Mouse (Mus musculus) forebrain, embryonic 15.5 days (tissue): Measurements from ENCODE around the gene Vmn1r169. TPM values are rescaled to one million over a fixed set of nuclear protein-coding genes. Genes with fewer than 3 reads are reported as not detected.
"Not testable (repeated sequence)": the region's sequence is repeated elsewhere in the genome, so short reads cannot be mapped to it uniquely, and the experiment has no call there.

Experiments used
- ATAC-seq: fragments of 200-750 bp; cut with Nextera tagmentation; replicated peaks from 2 replicates; pipeline ENCODE4 v1.8.0; 2017; ENCODE audit warnings: mild to moderate bottlenecking, moderate TSS enrichment, moderate library complexity
- H3K27ac ChIP-seq: fragments of 300-500 bp; sonication (generic); replicated peaks from 2 replicates; pipeline ENCODE4 v1.5.1; 2015; ENCODE audit warnings: mild to moderate bottlenecking, inconsistent platforms
- H3K27me3 ChIP-seq: fragments of 300-500 bp; sonication (generic); 2 replicates; pipeline ENCODE4 v1.6.1; 2015; ENCODE audit warnings: inconsistent platforms
- H3K36me3 ChIP-seq: fragments of 300-500 bp; sonication (generic); 2 replicates; pipeline ENCODE4 v1.6.1; 2015; ENCODE audit warnings: mild to moderate bottlenecking, inconsistent platforms
- H3K4me1 ChIP-seq: fragments of 300-500 bp; sonication (generic); 2 replicates; pipeline ENCODE4 v1.6.1; 2015; ENCODE audit warnings: inconsistent platforms
- H3K4me2 ChIP-seq: fragments of 300-500 bp; sonication (generic); replicated peaks from 2 replicates; pipeline ENCODE4 v1.6.1; 2015; ENCODE audit warnings: mild to moderate bottlenecking, inconsistent platforms
- H3K4me3 ChIP-seq: fragments of 300-500 bp; sonication (generic); 2 replicates; pipeline ENCODE4 v1.5.1; 2015; ENCODE audit warnings: mild to moderate bottlenecking, inconsistent platforms
- H3K9ac ChIP-seq: fragments of 300-500 bp; sonication (generic); replicated peaks from 2 replicates; pipeline ENCODE4 v1.6.1; 2015; ENCODE audit warnings: mild to moderate bottlenecking, inconsistent platforms
- H3K9me3 ChIP-seq: fragments of 300-500 bp; sonication (generic); 2 replicates; pipeline ENCODE4 v1.6.1; 2016; ENCODE audit warnings: inconsistent platforms
- WGBS: fragments of 180-500 bp; shearing (Covaris S2); methylation state at CpG from one replicate; pipeline ENCODE4 v1.1.7; 2015; ENCODE audit warnings: mixed read lengths; 5-methylcytosine and 5-hydroxymethylcytosine counted together
- polyA plus RNA-seq: library from polyadenylated mRNA; unstranded; fragments of >200 nt; fragmentation: Nextera tagmentation; extraction: Ambion mirVana; gene quantifications from 2 replicates; pipeline ENCODE4 v1.2.1, GENCODE M21; 2015

The Vmn1r169 gene
- polyA plus RNA-seq, result not detected in 2 replicates

GRCm38 (mm10) chr7:23575226-23575625 lies at the start of gene Vmn1r169:
TSS of gene Vmn1r169 (plus strand) at chr7:23575526.
- H3K4me2 ChIP-seq, H3K4me1 ChIP-seq, H3K4me3 ChIP-seq, H3K9ac ChIP-seq, H3K9me3 ChIP-seq, ATAC-seq, H3K36me3 ChIP-seq, H3K27ac ChIP-seq, H3K27me3 ChIP-seq: not testable (repeated sequence)
- 77% methylated on average over 1 of the region's 2 CpGs for WGBS

- H3K9me3 ChIP-seq, ATAC-seq, H3K36me3 ChIP-seq, H3K4me3 ChIP-seq, H3K27ac ChIP-seq, H3K9ac ChIP-seq, H3K27me3 ChIP-seq, H3K4me2 ChIP-seq, H3K4me1 ChIP-seq: not testable (repeated sequence)
- WGBS, result no CpG with 5 or more reads among the region's 1 CpGs
Measured at GRCm38 (mm10) chr7:23539432-23539831, 35.9 kb upstream of the Vmn1r169 start, which contains the start of gene Vmn1r168. TSS of gene Vmn1r168 (plus strand) at chr7:23539732.

- not testable (repeated sequence) for H3K4me3 ChIP-seq, H3K27ac ChIP-seq, H3K9me3 ChIP-seq, H3K4me2 ChIP-seq, H3K4me1 ChIP-seq, H3K27me3 ChIP-seq, ATAC-seq, H3K9ac ChIP-seq, H3K36me3 ChIP-seq
- WGBS, result 34% methylated on average over 1 of the region's 1 CpGs
Measured at GRCm38 (mm10) chr7:23605875-23606274, 30.5 kb downstream of the Vmn1r169 start, which contains the start of gene Vmn1r170. TSS of gene Vmn1r170 (plus strand) at chr7:23606175.

Other genes with a start within 250 kb of the Vmn1r169 start
- gene Nlrp5, start 189.6 kb upstream of the Vmn1r169 start, polyA plus RNA-seq, result not detected in 2 replicates
- not detected in 2 replicates for gene Vmn1r167, start 68.3 kb upstream of the Vmn1r169 start, polyA plus RNA-seq
- not detected in 2 replicates for gene Vmn1r168, start 35.8 kb upstream of the Vmn1r169 start, polyA plus RNA-seq
- gene Vmn1r170, start 30.6 kb downstream of the Vmn1r169 start, polyA plus RNA-seq, result not detected in 2 replicates
- not detected in 2 replicates for gene Vmn1r171, start 55.2 kb downstream of the Vmn1r169 start, polyA plus RNA-seq
- not detected in 2 replicates for gene Vmn1r172, start 82.8 kb downstream of the Vmn1r169 start, polyA plus RNA-seq
- gene Vmn1r173, start 125.2 kb downstream of the Vmn1r169 start, polyA plus RNA-seq, result not detected in 2 replicates
- gene Vmn1r174, start 176.7 kb downstream of the Vmn1r169 start, polyA plus RNA-seq, result not detected in 2 replicates
- not detected in 2 replicates for gene Vmn1r175, start 235.1 kb downstream of the Vmn1r169 start, polyA plus RNA-seq